Mouse (Mus musculus) liver, adult 2 months (tissue): ENCODE data around the gene Mypn.

ENCODE experiments used
- CTCF ChIP-seq: fragments of 200-500 bp; IDR thresholded peaks from 2 replicates; pipeline ENCODE4 v1.5.1; 2011; ENCODE audit warnings: low read depth, low read length, control low read depth
- POLR2A ChIP-seq: fragments of 200-500 bp; IDR thresholded peaks from 2 replicates; pipeline ENCODE4 v1.6.1; 2011; ENCODE audit warnings: low read length, control low read depth; ENCODE audit not compliant: insufficient read depth; ENCODE audit errors: extremely low read depth

DNA sequence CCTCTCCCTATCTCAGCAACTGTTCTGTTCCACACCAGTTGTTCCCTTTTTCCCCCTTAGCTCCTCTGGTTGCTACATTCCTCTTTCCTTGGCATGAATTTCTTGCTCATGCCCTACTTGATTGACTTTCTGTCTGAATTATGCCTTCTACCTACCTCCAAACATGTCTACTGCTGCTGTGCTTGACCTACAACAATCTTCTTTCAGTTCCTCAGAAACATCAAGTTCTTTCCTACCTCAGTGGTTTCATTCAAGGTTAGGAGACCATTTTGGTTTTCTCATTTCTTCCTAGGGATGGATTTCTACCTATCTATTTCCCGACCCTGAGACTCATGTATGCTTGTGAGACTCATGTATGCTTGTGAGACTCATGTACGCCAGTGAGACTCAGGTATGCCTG, 36.1 kb upstream of the Mypn start:
- no peak for TF ChIP-seq CTCF
- no peak for TF ChIP-seq POLR2A
